8 mouse cellular contexts compared by ENCODE assay signal in the genomic region with DNA sequence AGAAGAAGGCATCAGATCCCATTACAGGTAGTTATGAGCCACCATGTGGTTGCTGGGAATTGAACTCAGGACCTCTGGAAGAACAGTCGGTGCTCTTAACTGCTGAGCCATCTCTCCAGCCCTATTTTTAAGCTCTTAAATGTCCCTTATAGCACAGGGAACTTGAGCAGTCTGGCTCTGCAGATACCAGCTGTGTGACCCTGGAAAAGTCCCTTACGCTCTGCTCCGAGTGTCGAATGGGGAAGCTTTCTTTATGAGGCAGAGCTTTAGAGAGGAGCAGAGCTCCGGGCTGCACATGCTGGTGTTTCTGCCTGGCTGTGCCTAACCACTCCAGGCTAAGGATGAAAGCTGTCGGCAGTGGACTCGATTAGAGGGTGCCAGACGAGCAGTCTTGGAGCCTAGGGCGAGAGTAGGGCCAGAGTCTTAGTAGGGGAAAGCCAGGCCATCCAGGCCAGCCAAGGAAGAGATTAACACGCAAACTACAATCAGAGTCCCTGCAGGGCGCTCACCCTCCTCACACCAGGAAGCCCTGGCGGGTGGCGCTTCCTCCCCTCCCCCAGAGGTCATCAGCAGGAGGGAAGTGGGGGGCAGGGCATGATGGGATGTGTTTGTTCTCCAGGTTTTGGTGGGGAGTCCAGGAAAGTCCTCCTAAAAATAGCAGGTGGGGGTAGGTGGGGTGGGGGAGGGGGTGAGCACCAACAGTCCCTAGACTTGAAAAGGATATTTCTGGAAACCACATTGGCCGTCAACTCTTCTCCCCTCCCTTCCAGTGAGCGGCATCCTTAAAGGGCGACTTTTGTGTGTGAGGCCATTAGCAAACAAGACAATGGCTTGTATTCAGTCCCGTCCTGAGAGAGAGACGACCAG.
DNase-seq lines count a peak whose midpoint lies in the region; ATAC-seq lines count a peak whose summit lies in the region.

No protein-coding gene starts in this region.

- ATAC-seq in erythroblast, adult 5-6 weeks (replicated peaks; ENCODE audit: low FRiP score, poor library complexity, severe bottlenecking): no peak

- peak; percentile 37 for DNase-seq in ovary, postnatal 36 days (ENCODE audit: low spot score)
- DNase-seq in ovary, postnatal 10 days (ENCODE audit: low spot score): no peak
- peak; percentile 20 for DNase-seq in forelimb bud, embryonic 11.5 days (ENCODE audit: low read depth, low spot score)
- DNase-seq in kidney, adult 11 months: peak; percentile 76
- DNase-seq in lung, adult 18-20 months: peak; percentile 73 to 80
- DNase-seq in layer of hippocampus, adult 9-10 months (ENCODE audit: low spot score): no peak
- DNase-seq in left cerebral cortex, adult 9 months (ENCODE audit: low spot score in 2 of 2): no peak

Comparison
In these comparisons a context has a peak if more than half of its experiments do, and no peak if none do; other contexts are left out.
1. DNase-seq: peak in ovary, postnatal 36 days (single experiment), forelimb bud, embryonic 11.5 days (single experiment), kidney, adult 11 months (single experiment) and lung, adult 18-20 months (2 of 2); none in ovary, postnatal 10 days (single experiment), layer of hippocampus, adult 9-10 months (single experiment) and left cerebral cortex, adult 9 months (0 of 2).